Mouse (Mus musculus): ENCODE measurements around the gene Higd1b. TPM values are rescaled to one million over a fixed set of nuclear protein-coding genes. Genes with fewer than 3 reads are reported as not detected.

Higd1b gene
- polyA plus RNA-seq, 1 experiment from 2014 or later, result not detected

Other genes with a start within 250 kb of the Higd1b start
- gene Fzd2, start 231.5 kb upstream of the Higd1b start, polyA plus RNA-seq (2016; fragmentation: Nextera tagmentation; extraction: Ambion mirVana), result 54.8 and 59.8 TPM in 2 replicates
- 0.14 and 0.55 TPM in 2 replicates for gene Meioc, start 172.1 kb upstream of the Higd1b start, polyA plus RNA-seq (2016; fragmentation: Nextera tagmentation; extraction: Ambion mirVana)
- 55.4 and 57.1 TPM in 2 replicates for gene Ccdc43, start 138.1 kb upstream of the Higd1b start, polyA plus RNA-seq (2016; fragmentation: Nextera tagmentation; extraction: Ambion mirVana)
- 14.2 and 25.1 TPM in 2 replicates for gene Adam11, start 74.4 kb upstream of the Higd1b start, polyA plus RNA-seq (2016; fragmentation: Nextera tagmentation; extraction: Ambion mirVana)
- gene Gjc1, start 16.1 kb upstream of the Higd1b start, polyA plus RNA-seq (2016; fragmentation: Nextera tagmentation; extraction: Ambion mirVana), result 95.0 and 98.8 TPM in 2 replicates
- 360 and 374 TPM in 2 replicates for gene Eftud2, start 45.1 kb downstream of the Higd1b start, polyA plus RNA-seq (2016; fragmentation: Nextera tagmentation; extraction: Ambion mirVana)
- 1.3 and 1.5 TPM in 2 replicates for gene Ccdc103, start 45.4 kb downstream of the Higd1b start, polyA plus RNA-seq (2016; fragmentation: Nextera tagmentation; extraction: Ambion mirVana)
- not detected in 2 replicates for gene Fam187a, start 49.3 kb downstream of the Higd1b start, polyA plus RNA-seq (2016; fragmentation: Nextera tagmentation; extraction: Ambion mirVana)
- 0.16 TPM in 1 of 2 replicates, not detected in the other for gene Gfap, start 65.1 kb downstream of the Higd1b start, polyA plus RNA-seq (2016; fragmentation: Nextera tagmentation; extraction: Ambion mirVana)
- gene Kif18b, start 89.3 kb downstream of the Higd1b start, polyA plus RNA-seq (2016; fragmentation: Nextera tagmentation; extraction: Ambion mirVana), result 16.1 and 18.4 TPM in 2 replicates
- 0.20 and 0.40 TPM in 2 replicates for gene C1ql1, start 110.8 kb downstream of the Higd1b start, polyA plus RNA-seq (2016; fragmentation: Nextera tagmentation; extraction: Ambion mirVana)
- gene Nmt1, start 192.3 kb downstream of the Higd1b start, polyA plus RNA-seq (2016; fragmentation: Nextera tagmentation; extraction: Ambion mirVana), result 60.5 and 63.1 TPM in 2 replicates
- gene Dcakd, start 192.5 kb downstream of the Higd1b start, polyA plus RNA-seq (2016; fragmentation: Nextera tagmentation; extraction: Ambion mirVana), result 260 and 269 TPM in 2 replicates

All from limb, embryonic 10.5 days (tissue).